Mouse (Mus musculus) lung, postnatal 0 days (tissue): ENCODE data around the gene Wee2.

Experiments
- CTCF ChIP-seq: IDR thresholded peaks from 2 replicates; pipeline ENCODE4 v1.5.1; 2016; ENCODE audit warnings: antibody characterized with exemption, mild to moderate bottlenecking
- EP300 ChIP-seq: IDR thresholded peaks from 2 replicates; pipeline ENCODE4 v1.6.1; 2016; ENCODE audit warnings: antibody characterized with exemption, mild to moderate bottlenecking, control low read depth

DNA sequence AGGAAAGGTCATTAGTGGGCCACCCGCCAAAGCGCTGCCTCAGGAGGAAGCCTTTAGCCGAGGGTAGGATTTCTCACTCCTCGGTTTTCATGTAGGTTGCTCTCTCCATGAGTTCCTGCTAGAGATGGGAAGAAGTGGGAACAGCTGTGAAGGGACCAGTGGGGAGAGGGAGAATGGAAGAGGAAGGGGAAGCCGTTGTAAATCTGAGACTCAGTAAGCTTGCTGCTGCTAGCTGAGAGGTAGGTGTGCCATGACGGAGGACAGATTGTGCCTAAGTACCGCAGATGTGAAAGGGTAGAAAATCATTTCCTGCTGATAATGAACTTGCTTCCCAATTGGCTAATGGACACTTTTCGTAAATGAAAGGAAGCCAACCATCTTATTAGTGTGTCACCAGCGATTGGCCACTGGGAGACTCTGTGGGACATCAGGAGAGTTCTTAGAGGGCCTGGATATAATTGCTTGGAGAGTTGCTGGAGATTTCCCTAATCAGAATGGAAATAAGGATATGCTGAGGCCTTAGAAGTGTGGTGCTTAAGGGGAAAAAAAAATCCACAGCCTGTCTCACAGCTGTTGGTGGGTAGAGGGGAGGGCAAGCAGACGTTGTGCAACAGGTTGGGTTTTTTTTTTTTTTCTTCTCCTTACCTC, 4.5 kb downstream of the Wee2 start:
- TF ChIP-seq CTCF (no peak), EP300 (no peak)
